Mouse (Mus musculus): ENCODE results near the gene Phlda2.

The Phlda2 gene

DNA sequence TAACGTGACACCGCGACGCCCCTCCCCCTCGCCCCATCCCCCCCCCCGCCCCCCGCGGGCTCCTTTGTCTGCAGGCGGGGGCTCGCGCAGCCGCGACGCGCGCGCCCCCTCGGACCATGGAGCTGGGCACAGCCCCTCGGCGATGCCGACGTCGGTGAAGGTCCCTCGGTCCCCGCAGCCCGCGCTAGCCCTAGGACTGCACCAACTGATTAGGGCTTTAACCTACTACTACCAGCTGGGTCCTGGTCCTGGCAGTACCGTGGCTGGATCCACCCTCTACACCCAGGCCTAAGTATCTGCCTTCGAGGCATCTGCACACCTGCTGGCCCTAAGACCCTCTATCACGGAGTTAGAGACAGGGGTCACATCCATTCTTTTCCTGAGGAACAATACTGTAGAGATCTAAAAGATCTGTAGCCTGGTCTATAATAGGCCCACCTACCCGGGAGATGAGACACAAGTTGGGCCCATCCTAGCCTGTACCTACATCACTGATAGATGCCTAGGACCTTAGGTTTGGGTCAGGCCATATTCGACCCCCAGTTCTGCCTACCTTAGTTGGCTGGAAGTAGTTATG, 41.6 kb downstream of the Phlda2 start:
- no peak for DNase-seq

DNA sequence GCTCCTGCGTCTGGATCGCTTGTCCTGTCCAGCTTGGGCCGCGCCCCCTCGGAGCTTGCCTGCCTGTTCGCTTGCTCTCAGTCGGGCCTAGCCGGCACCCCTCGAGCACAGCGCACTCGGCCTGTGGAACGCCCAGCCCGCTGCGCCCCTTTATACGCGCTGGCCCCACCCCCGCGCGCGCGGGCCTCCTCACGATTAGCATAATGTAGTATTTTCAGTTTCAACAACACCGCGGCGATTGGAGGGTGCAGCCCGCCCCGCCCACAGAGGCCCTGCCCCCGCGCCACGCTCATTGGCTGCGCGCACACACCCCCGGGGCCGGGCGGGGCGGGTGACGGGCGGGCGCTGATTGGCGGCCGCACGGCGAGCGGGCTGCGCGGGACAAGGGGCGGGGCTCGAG, 42.1 kb downstream of the Phlda2 start, which contains the start of gene Cdkn1c:
Gene Cdkn1c (minus strand): TSS at position 177 of the 400 bp plus-strand sequence.
- peak; percentile 95 for DNase-seq

DNA sequence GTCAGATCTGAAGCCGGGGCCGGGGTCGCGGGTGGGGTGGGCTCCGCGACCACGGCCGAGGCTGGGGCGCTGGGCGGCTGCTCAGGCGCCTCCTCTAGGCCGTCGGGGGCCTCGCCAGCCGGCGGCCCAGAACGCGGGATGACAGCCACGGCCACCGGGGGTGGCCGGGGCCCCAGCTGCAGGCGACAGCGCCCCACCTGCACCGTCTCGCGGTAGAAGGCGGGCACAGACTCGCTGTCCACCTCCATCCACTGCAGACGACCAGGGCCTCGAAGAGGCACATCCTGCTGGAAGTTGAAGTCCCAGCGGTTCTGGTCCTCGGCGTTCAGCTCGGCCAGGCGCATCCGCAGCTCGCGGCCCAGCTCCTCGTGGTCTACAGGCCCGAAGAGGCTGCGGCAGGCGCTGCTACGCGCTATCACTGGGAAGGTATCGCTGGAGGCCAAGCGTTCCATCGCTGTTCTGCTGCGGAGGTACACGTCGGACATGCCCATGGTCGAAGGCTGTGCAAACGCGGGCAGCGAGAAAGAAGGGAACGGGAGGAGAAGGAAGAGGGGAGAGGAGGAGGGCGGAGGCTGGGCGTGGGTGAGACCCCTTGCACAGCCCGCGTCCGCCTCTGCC, 42.6 kb downstream of the Phlda2 start:
- DNase-seq = peak; percentile 40

DNA sequence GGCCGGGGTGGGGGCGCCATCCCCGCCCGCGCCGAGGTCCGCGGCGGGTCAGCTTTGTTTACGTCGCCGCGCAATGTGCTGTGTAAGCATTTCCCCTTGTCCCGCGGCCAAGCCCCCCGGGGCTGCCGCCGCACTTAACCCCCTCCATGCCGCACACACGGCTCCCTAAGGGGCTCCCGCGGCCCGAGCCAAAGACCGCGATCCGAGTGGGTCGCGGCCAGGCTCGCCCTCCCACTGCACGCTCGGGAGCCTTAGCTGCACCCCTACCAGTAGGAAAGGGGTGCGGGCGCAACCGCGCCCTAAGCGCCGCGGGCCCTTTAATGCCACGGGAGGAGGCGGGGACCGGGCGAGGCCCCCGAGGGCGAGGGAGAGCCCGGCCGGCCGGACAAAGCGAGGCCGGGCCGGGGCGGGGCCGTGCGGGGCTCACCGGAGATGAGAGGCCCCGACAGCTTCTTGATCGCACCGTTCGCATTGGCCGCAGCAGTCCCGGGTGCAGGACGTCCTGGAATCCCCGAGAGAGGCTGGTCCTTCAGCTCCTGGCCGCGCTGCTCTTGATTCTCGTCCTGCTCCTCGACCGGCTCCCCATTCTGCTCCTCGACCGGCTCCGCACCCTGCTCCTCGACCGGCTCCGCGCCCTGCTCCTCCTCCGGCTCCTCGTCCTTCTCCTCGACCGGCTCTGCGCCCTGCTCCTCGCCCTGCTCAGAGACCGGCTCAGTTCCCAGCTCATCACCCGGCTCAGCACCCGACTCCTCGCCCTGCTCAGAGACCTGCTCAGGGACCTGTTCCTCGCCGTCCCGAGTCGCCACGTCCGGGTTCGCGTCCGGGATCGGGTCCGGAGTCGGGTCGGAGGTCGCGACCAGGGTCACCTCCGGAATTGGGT, 43.4 kb downstream of the Phlda2 start:
- peak; percentile 70 for DNase-seq

DNA sequence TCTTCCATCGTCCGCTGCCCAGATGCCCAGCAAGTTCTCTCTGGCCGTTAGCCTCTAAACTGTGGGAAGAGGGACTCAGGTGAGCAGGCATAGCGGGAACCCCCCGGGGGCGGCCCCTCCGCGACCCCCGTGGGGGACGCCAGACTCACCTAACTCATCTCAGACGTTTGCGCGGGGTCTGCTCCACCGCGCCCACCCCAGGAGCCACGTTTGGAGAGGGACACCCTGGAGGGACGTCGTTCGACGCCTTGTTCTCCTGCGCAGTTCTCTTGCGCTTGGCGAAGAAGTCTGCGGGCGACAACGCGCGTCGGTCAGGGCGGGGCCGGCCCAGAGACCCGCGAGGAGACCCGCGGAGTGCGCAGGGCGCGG, 44.0 kb downstream of the Phlda2 start:
- no peak for DNase-seq

Data from kidney, postnatal 10 days (tissue).